Mouse (Mus musculus) embryonic facial prominence, embryonic 15.5 days (tissue): ENCODE measurements at regions not wholly inside any gene's neighbourhood (a gene's known extent, or its start where the extent isn't known, plus 50 kb on each side); places are given as distances from the start of the nearest gene placed in this dataset.

ENCODE experiments used
- ATAC-seq: fragments of 200-750 bp; cut with Nextera tagmentation; 2 replicates; pipeline ENCODE4 v1.8.0; 2017; ENCODE audit warnings: low read depth, moderate TSS enrichment; ENCODE audit not compliant: insufficient number of reproducible peaks, low FRiP score, low TSS enrichment
- H3K27ac ChIP-seq: fragments of 300-500 bp; sonication (generic); replicated peaks from 2 replicates; pipeline ENCODE4 v1.5.1; 2015; ENCODE audit warnings: mild to moderate bottlenecking, inconsistent platforms
- H3K27me3 ChIP-seq: fragments of 300-500 bp; sonication (generic); 2 replicates; pipeline ENCODE4 v1.6.1; 2015; ENCODE audit warnings: inconsistent platforms
- H3K36me3 ChIP-seq: fragments of 300-500 bp; sonication (generic); 2 replicates; pipeline ENCODE4 v1.6.1; 2015; ENCODE audit warnings: mild to moderate bottlenecking, inconsistent platforms
- H3K4me1 ChIP-seq: fragments of 300-500 bp; sonication (generic); 2 replicates; pipeline ENCODE4 v1.6.1; 2015; ENCODE audit warnings: inconsistent platforms
- H3K4me2 ChIP-seq: fragments of 300-500 bp; sonication (generic); replicated peaks from 2 replicates; pipeline ENCODE4 v1.6.1; 2015; ENCODE audit warnings: mild to moderate bottlenecking, inconsistent platforms
- H3K4me3 ChIP-seq: fragments of 300-500 bp; sonication (generic); replicated peaks from 2 replicates; pipeline ENCODE4 v1.5.1; 2015; ENCODE audit warnings: mild to moderate bottlenecking, inconsistent platforms
- H3K9ac ChIP-seq: fragments of 300-500 bp; sonication (generic); 2 replicates; pipeline ENCODE4 v1.6.1; 2015; ENCODE audit warnings: inconsistent platforms
- H3K9me3 ChIP-seq: fragments of 300-500 bp; sonication (generic); replicated peaks from 2 replicates; pipeline ENCODE4 v1.6.1; 2016; ENCODE audit warnings: inconsistent platforms
- WGBS: fragments of 180-500 bp; shearing (Covaris S2); methylation state at CpG from one replicate; pipeline ENCODE4 v1.1.7; 2015; 5-methylcytosine and 5-hydroxymethylcytosine counted together

- H3K36me3 ChIP-seq = no peaks in the 10 kb centered on the region
- 77% methylated on average over 7 of the region's 7 CpGs for WGBS
- no peak overlapping the region for H3K4me3 ChIP-seq
- no peaks in the 10 kb centered on the region for H3K4me1 ChIP-seq
- no peaks in the 10 kb centered on the region for H3K9me3 ChIP-seq
- H3K4me2 ChIP-seq = no peak overlapping the region
- H3K9ac ChIP-seq = no peak overlapping the region
- ATAC-seq = no peak; the same call in 1 of the 2 replicates
- no peaks in the 10 kb centered on the region for H3K27me3 ChIP-seq
- no peak overlapping the region for H3K27ac ChIP-seq
Measured at GRCm38 (mm10) chr2:174574804-174575507, 68.4 kb upstream of the Zfp831 start.

- no peak overlapping the region for H3K4me3 ChIP-seq
- no peak overlapping the region for H3K4me2 ChIP-seq
- no peak overlapping the region for H3K9ac ChIP-seq
- 91% methylated on average over 6 of the region's 6 CpGs for WGBS
- ATAC-seq = no peak
- H3K27ac ChIP-seq = no peak overlapping the region
- no peaks in the 10 kb centered on the region for H3K4me1 ChIP-seq
- H3K27me3 ChIP-seq = no peaks in the 10 kb centered on the region
- H3K36me3 ChIP-seq = no peaks in the 10 kb centered on the region
- H3K9me3 ChIP-seq = no peaks in the 10 kb centered on the region
Measured at GRCm38 (mm10) chr2:174575546-174575945, 67.8 kb upstream of the Zfp831 start.

GRCm38 (mm10) chr2:174580906-174581703 lies 62.2 kb upstream of the Zfp831 start:
- 87% methylated on average over 5 of the region's 5 CpGs for WGBS
- no peak overlapping the region for H3K9ac ChIP-seq
- no peaks in the 10 kb centered on the region for H3K9me3 ChIP-seq
- no peak overlapping the region for H3K27ac ChIP-seq
- no peak for ATAC-seq
- no peak overlapping the region for H3K4me2 ChIP-seq
- no peaks in the 10 kb centered on the region for H3K27me3 ChIP-seq
- no peaks in the 10 kb centered on the region for H3K36me3 ChIP-seq
- no peaks in the 10 kb centered on the region for H3K4me1 ChIP-seq
- no peak overlapping the region for H3K4me3 ChIP-seq

- no peaks in the 10 kb centered on the region for H3K36me3 ChIP-seq
- H3K9me3 ChIP-seq = no peaks in the 10 kb centered on the region
- no peak overlapping the region for H3K4me2 ChIP-seq
- no peak for ATAC-seq
- 80% methylated on average over 2 of the region's 2 CpGs for WGBS
- H3K4me3 ChIP-seq = no peak overlapping the region
- H3K27ac ChIP-seq = no peak overlapping the region
- no peaks in the 10 kb centered on the region for H3K27me3 ChIP-seq
- H3K9ac ChIP-seq = no peak overlapping the region
- no peaks in the 10 kb centered on the region for H3K4me1 ChIP-seq
Measured at GRCm38 (mm10) chr2:174584272-174584671, 59.1 kb upstream of the Zfp831 start.
